Mouse (Mus musculus) embryonic facial prominence, embryonic 10.5 days (tissue): ENCODE measurements around the gene Trp73. TPM values are rescaled to one million over a fixed set of nuclear protein-coding genes. Genes with fewer than 3 reads are reported as not detected.

Experiments used
- DNase-seq: peaks from one replicate; pipeline ENCODE4 v3.0.0-alpha.2; 2017; ENCODE audit warnings: low spot score
- H3K27ac ChIP-seq: fragments of 300-500 bp; sonication (generic); replicated peaks from 2 replicates; pipeline ENCODE4 v1.5.1; 2016; ENCODE audit warnings: mild to moderate bottlenecking
- H3K27me3 ChIP-seq: fragments of 300-500 bp; sonication (generic); replicated peaks from 2 replicates; pipeline ENCODE4 v1.6.1; 2016; ENCODE audit warnings: low read depth, mild to moderate bottlenecking; ENCODE audit not compliant: poor library complexity, severe bottlenecking
- H3K36me3 ChIP-seq: fragments of 300-500 bp; sonication (generic); replicated peaks from 2 replicates; pipeline ENCODE4 v1.6.1; 2016; ENCODE audit warnings: mild to moderate bottlenecking, moderate library complexity
- H3K4me1 ChIP-seq: fragments of 300-500 bp; sonication (generic); 2 replicates; pipeline ENCODE4 v1.6.1; 2016
- H3K4me3 ChIP-seq: fragments of 300-500 bp; sonication (generic); 2 replicates; pipeline ENCODE4 v1.5.1; 2016; ENCODE audit warnings: mild to moderate bottlenecking, moderate library complexity
- H3K9me3 ChIP-seq: fragments of 300-500 bp; sonication (generic); 2 replicates; pipeline ENCODE4 v1.6.1; 2016; ENCODE audit warnings: mild to moderate bottlenecking
- WGBS: fragments of 180-500 bp; shearing (Covaris S2); methylation state at CpG from one replicate; pipeline ENCODE4 v1.1.7; 2016; 5-methylcytosine and 5-hydroxymethylcytosine counted together
- polyA plus RNA-seq: library from polyadenylated mRNA; unstranded; fragments of >200 nt; fragmentation: Nextera tagmentation; extraction: Ambion mirVana; gene quantifications from 2 replicates; pipeline ENCODE4 v1.2.1, GENCODE M21; 2016

Gene Trp73
- polyA plus RNA-seq, 1 experiment from 2014 or later = 0.97 TPM

- 59% methylated on average over 7 of the region's 7 CpGs for WGBS
- peaks cover 6% of the 10 kb centered on the region; the same call in 1 of the 2 replicates for H3K4me1 ChIP-seq
- H3K9me3 ChIP-seq = no peaks in the 10 kb centered on the region
- no peak for DNase-seq
- H3K4me3 ChIP-seq = no peak overlapping the region
- H3K27ac ChIP-seq = no peak overlapping the region
- peaks cover 6% of the 10 kb centered on the region; the same call in 1 of the 2 replicates for H3K27me3 ChIP-seq
- H3K36me3 ChIP-seq = no peaks in the 10 kb centered on the region
Measured at GRCm38 (mm10) chr4:154116421-154116820, 23.6 kb downstream of the Trp73 start.

- Histone ChIP-seq H3K27me3 (peaks cover 27% of the 10 kb centered on the region), H3K4me1 (peaks cover 9% of the 10 kb centered on the region), H3K36me3 (no peaks in the 10 kb centered on the region), H3K4me3 (no peak overlapping the region), H3K27ac (no peak overlapping the region), H3K9me3 (no peaks in the 10 kb centered on the region)
- no peak for DNase-seq
- 77% methylated on average over 11 of the region's 11 CpGs for WGBS
Measured at GRCm38 (mm10) chr4:154109850-154110243, 30.2 kb downstream of the Trp73 start.

- no peaks in the 10 kb centered on the region for H3K36me3 ChIP-seq
- peaks cover 32% of the 10 kb centered on the region for H3K27me3 ChIP-seq
- H3K4me1 ChIP-seq = peaks cover 9% of the 10 kb centered on the region
- DNase-seq = no peak
- no peaks in the 10 kb centered on the region for H3K9me3 ChIP-seq
- no peak overlapping the region for H3K4me3 ChIP-seq
- no peak overlapping the region for H3K27ac ChIP-seq
- WGBS = 66% methylated on average over 18 of the region's 18 CpGs
Measured at GRCm38 (mm10) chr4:154109216-154109849, 30.7 kb downstream of the Trp73 start.

- peaks cover 57% of the 10 kb centered on the region for H3K27me3 ChIP-seq
- no peaks in the 10 kb centered on the region for H3K36me3 ChIP-seq
- no peaks in the 10 kb centered on the region for H3K9me3 ChIP-seq
- no peak for DNase-seq
- no peak overlapping the region for H3K4me3 ChIP-seq
- no peak overlapping the region for H3K27ac ChIP-seq
- peaks cover 16% of the 10 kb centered on the region for H3K4me1 ChIP-seq
- WGBS = 82% methylated on average over 13 of the region's 13 CpGs
Measured at GRCm38 (mm10) chr4:154106497-154107061, 33.4 kb downstream of the Trp73 start.

- no peak overlapping the region for H3K27ac ChIP-seq
- H3K4me3 ChIP-seq = peak overlapping the region; percentile 21
- 29% methylated on average over 20 of the region's 20 CpGs for WGBS
- DNase-seq = peak; percentile 80
- H3K4me1 ChIP-seq = peaks cover 17% of the 10 kb centered on the region
- H3K9me3 ChIP-seq = no peaks in the 10 kb centered on the region
- H3K36me3 ChIP-seq = no peaks in the 10 kb centered on the region
- peaks cover 60% of the 10 kb centered on the region for H3K27me3 ChIP-seq
Measured at GRCm38 (mm10) chr4:154105381-154106001, 34.5 kb downstream of the Trp73 start.

DNA sequence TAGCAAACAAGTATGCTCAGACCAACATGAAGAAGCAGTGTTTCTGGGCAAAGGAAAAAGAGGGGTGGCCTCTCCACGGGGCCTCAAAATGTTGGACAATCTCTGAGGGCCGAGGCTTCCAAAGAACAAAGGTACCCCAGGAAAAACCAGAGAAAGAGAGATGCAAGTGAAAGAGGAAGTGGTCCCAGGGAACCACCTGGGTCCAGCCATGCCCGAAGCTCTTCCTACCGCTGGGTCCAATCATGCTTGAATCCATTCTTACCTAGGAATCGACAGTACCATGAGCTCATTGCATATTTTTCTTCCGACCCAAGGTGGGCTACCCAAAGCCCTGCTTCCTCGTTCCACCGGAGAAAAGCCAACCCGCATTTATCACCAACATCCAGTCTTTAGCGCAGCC is 36.1 kb downstream of the Trp73 start:
- DNase-seq = no peak
- no peaks in the 10 kb centered on the region for H3K36me3 ChIP-seq
- H3K4me1 ChIP-seq = peaks cover 17% of the 10 kb centered on the region
- no peaks in the 10 kb centered on the region for H3K9me3 ChIP-seq
- 86% methylated on average over 10 of the region's 10 CpGs for WGBS
- H3K4me3 ChIP-seq = no peak overlapping the region
- peaks cover 68% of the 10 kb centered on the region for H3K27me3 ChIP-seq
- H3K27ac ChIP-seq = no peak overlapping the region

DNA sequence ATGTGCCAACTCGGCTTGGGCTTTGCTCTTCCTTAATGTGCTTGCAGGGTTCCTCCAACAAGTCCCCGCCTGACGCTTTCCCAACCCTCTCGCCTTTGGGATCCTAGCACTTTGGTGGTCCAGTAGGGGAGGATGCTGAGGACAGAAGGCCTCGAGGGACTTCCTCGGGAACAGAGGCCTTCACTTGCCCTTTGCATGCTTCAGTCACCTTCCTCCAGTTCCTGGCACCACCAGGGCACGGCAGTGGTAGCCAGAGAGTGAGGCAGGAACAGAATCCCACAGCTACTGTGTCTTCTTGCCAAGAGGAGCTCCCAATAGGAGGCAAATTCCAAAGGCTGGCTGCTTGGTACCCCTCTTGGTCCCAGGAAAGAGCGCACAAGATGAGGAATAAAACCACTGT is 36.6 kb downstream of the Trp73 start:
- Histone ChIP-seq H3K27ac (no peak overlapping the region), H3K36me3 (no peaks in the 10 kb centered on the region), H3K4me3 (no peak overlapping the region), H3K9me3 (no peaks in the 10 kb centered on the region), H3K4me1 (peaks cover 17% of the 10 kb centered on the region), H3K27me3 (peaks cover 68% of the 10 kb centered on the region)
- no peak for DNase-seq
- 76% methylated on average over 8 of the region's 8 CpGs for WGBS

GRCm38 (mm10) chr4:154099361-154099760 is 40.6 kb downstream of the Trp73 start:
- 0 out of 2 replicates have a peak, but pooled peaks cover 9% of the 10 kb centered on the region for H3K4me1 ChIP-seq
- H3K36me3 ChIP-seq = no peaks in the 10 kb centered on the region
- H3K4me3 ChIP-seq = no peak overlapping the region
- DNase-seq = no peak
- no peaks in the 10 kb centered on the region for H3K9me3 ChIP-seq
- H3K27me3 ChIP-seq = peaks cover 72% of the 10 kb centered on the region
- WGBS = 67% methylated on average over 7 of the region's 7 CpGs
- H3K27ac ChIP-seq = no peak overlapping the region

- Histone ChIP-seq H3K27ac (no peak overlapping the region), H3K4me1 (no peaks in the 10 kb centered on the region), H3K4me3 (no peak overlapping the region), H3K9me3 (no peaks in the 10 kb centered on the region), H3K36me3 (no peaks in the 10 kb centered on the region), H3K27me3 (peaks cover 47% of the 10 kb centered on the region)
- WGBS = 26% methylated on average over 6 of the region's 6 CpGs
- no peak for DNase-seq
Measured at GRCm38 (mm10) chr4:154096111-154096510, 43.9 kb downstream of the Trp73 start.

DNA sequence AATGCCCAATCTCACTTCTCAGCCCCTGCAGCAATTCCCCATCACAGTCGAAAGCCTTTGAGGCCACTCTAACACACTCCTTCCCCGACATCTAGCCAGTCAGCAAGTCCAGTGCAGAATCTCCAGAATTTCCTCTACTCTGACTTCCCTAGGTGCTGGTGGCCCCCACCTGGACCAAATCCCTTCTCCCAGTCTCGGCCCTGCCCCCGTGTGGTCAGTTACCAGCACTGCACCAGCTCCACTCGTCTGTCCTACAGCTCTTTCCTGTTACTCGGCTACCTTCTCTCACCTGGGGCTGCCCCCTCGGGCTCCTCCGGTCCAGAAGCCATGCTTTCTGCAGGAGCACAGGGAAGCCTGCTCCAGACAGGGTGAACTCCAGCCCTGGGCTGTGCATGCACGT is 46.8 kb downstream of the Trp73 start:
- no peaks in the 10 kb centered on the region for H3K36me3 ChIP-seq
- WGBS = 24% methylated on average over 9 of the region's 9 CpGs
- H3K27me3 ChIP-seq = peaks cover 42% of the 10 kb centered on the region

GRCm38 (mm10) chr4:154091356-154091755 is 48.7 kb downstream of the Trp73 start:
- no peak for DNase-seq
- no peak overlapping the region for H3K27ac ChIP-seq
- peaks cover 44% of the 10 kb centered on the region for H3K27me3 ChIP-seq
- no peak overlapping the region for H3K4me3 ChIP-seq
- no peaks in the 10 kb centered on the region for H3K9me3 ChIP-seq
- H3K4me1 ChIP-seq = peaks cover 7% of the 10 kb centered on the region
- 77% methylated on average over 8 of the region's 8 CpGs for WGBS
- no peaks in the 10 kb centered on the region for H3K36me3 ChIP-seq

More for the DNA sequence above, 46.8 kb downstream of the Trp73 start:
- Histone ChIP-seq H3K9me3 (no peaks in the 10 kb centered on the region), H3K27ac (no peak overlapping the region), H3K4me1 (peaks cover 7% of the 10 kb centered on the region), H3K4me3 (no peak overlapping the region)
- DNase-seq = peak; percentile 51

DNA sequence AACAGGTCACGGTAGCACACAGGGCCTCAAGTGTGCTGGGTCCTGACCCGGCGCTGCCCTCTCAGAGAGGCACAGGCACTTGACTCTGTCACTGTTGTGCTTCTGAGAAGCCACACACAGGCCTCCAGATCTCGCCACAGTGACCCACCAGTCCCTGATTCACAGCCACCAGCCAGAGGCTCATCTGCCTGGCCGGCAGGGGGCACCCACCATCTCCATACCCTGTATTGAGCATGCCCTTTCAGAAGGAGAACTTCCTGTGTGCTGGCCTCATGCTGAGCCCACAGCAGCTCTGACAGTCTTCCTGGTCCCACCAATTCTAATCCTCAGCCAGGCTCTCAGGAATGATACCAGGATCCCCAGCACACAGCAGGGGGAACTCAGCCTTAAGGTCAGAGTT is 50.8 kb downstream of the Trp73 start:
- Histone ChIP-seq H3K27ac (no peak overlapping the region; the same call in 1 of the 2 replicates), H3K27me3 (peaks cover 36% of the 10 kb centered on the region), H3K9me3 (no peaks in the 10 kb centered on the region), H3K4me1 (peaks cover 7% of the 10 kb centered on the region), H3K36me3 (no peaks in the 10 kb centered on the region), H3K4me3 (no peak overlapping the region)
- DNase-seq = no peak
- 53% methylated on average over 5 of the region's 5 CpGs for WGBS

DNA sequence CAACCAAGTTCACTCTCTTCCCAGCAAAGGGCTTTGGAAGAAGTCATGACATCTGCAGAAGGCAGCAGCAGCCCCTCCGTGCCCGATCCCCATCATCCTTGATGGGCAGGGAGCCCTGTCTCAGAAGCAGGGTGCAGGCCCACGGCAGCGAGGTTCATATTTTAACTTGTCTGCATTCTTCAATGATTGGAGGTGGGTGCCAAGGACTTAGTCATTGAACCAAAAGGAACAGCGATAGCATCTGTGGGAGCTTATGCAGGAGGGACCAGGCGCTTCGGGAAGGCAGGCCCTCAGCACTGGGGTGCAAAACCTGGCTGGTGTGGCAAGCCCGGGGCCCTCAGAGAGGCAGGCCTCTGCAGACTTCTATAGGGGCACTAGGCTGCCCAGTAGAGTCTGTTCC is 53.6 kb downstream of the Trp73 start:
- H3K36me3 ChIP-seq = no peaks in the 10 kb centered on the region
- H3K27me3 ChIP-seq = peaks cover 49% of the 10 kb centered on the region
- no peaks in the 10 kb centered on the region for H3K9me3 ChIP-seq
- no peak overlapping the region for H3K4me3 ChIP-seq
- H3K27ac ChIP-seq = no peak overlapping the region
- H3K4me1 ChIP-seq = peaks cover 9% of the 10 kb centered on the region
- no peak for DNase-seq
- WGBS = 91% methylated on average over 8 of the region's 8 CpGs
